Mouse (Mus musculus) embryonic facial prominence, embryonic 12.5 days (tissue): ENCODE measurements at regions not wholly inside any gene's neighbourhood (a gene's known extent, or its start where the extent isn't known, plus 50 kb on each side); places are given as distances from the start of the nearest gene placed in this dataset.

Source experiments
- ATAC-seq: fragments of 200-750 bp; cut with Nextera tagmentation; 2 replicates; pipeline ENCODE4 v1.8.0; 2017; ENCODE audit not compliant: insufficient number of reproducible peaks, insufficient read depth, low FRiP score, low TSS enrichment
- H3K27ac ChIP-seq: fragments of 300-500 bp; sonication (generic); 2 replicates; pipeline ENCODE4 v1.5.1; 2016; ENCODE audit warnings: mild to moderate bottlenecking
- H3K27me3 ChIP-seq: fragments of 300-500 bp; sonication (generic); 2 replicates; pipeline ENCODE4 v1.6.1; 2016; ENCODE audit warnings: mild to moderate bottlenecking, moderate library complexity
- H3K36me3 ChIP-seq: fragments of 300-500 bp; sonication (generic); 2 replicates; pipeline ENCODE4 v1.6.1; 2016; ENCODE audit warnings: mild to moderate bottlenecking
- H3K4me1 ChIP-seq: fragments of 300-500 bp; sonication (generic); 2 replicates; pipeline ENCODE4 v1.6.1; 2016
- H3K4me2 ChIP-seq: fragments of 300-500 bp; sonication (generic); replicated peaks from 2 replicates; pipeline ENCODE4 v1.6.1; 2016; ENCODE audit warnings: mild to moderate bottlenecking, moderate library complexity
- H3K4me3 ChIP-seq: fragments of 300-500 bp; sonication (generic); 2 replicates; pipeline ENCODE4 v1.5.1; 2016; ENCODE audit warnings: mild to moderate bottlenecking
- H3K9ac ChIP-seq: fragments of 300-500 bp; sonication (generic); 2 replicates; pipeline ENCODE4 v1.6.1; 2016; ENCODE audit warnings: mild to moderate bottlenecking, moderate library complexity
- H3K9me3 ChIP-seq: fragments of 300-500 bp; sonication (generic); 2 replicates; pipeline ENCODE4 v1.6.1; 2016; ENCODE audit warnings: mild to moderate bottlenecking, moderate library complexity
- WGBS: fragments of 180-500 bp; shearing (Covaris S2); methylation state at CpG from one replicate; pipeline ENCODE4 v1.1.7; 2016; 5-methylcytosine and 5-hydroxymethylcytosine counted together

- Histone ChIP-seq H3K9me3 (no peaks in the 10 kb centered on the region), H3K4me2 (no peak overlapping the region), H3K9ac (no peak overlapping the region), H3K27me3 (0 out of 2 replicates have a peak, but pooled peaks cover 4% of the 10 kb centered on the region), H3K36me3 (no peaks in the 10 kb centered on the region), H3K27ac (no peak overlapping the region), H3K4me3 (no peak overlapping the region), H3K4me1 (no peaks in the 10 kb centered on the region)
- ATAC-seq, result no peak
These were observed 117.1 kb upstream of the Acsl4 start for GRCm38 (mm10) chrX:142507475-142507874.

- Histone ChIP-seq H3K4me3 (no peak overlapping the region), H3K4me1 (no peaks in the 10 kb centered on the region), H3K27ac (no peak overlapping the region), H3K9me3 (no peaks in the 10 kb centered on the region), H3K4me2 (no peak overlapping the region), H3K9ac (no peak overlapping the region), H3K36me3 (no peaks in the 10 kb centered on the region), H3K27me3 (no peaks in the 10 kb centered on the region)
- ATAC-seq, result no peak
- WGBS, result 81% methylated on average over 5 of the region's 5 CpGs
These were observed 126.2 kb upstream of the Acsl4 start for GRCm38 (mm10) chrX:142516406-142517131.

- no peaks in the 10 kb centered on the region for H3K9me3 ChIP-seq
- no peak for ATAC-seq
- H3K4me2 ChIP-seq, result no peak overlapping the region
- H3K4me1 ChIP-seq, result no peaks in the 10 kb centered on the region
- H3K27ac ChIP-seq, result no peak overlapping the region
- H3K27me3 ChIP-seq, result no peaks in the 10 kb centered on the region
- WGBS, result 86% methylated on average over 5 of the region's 5 CpGs
- H3K9ac ChIP-seq, result no peak overlapping the region
- no peaks in the 10 kb centered on the region for H3K36me3 ChIP-seq
- no peak overlapping the region for H3K4me3 ChIP-seq
These were observed 126.9 kb upstream of the Acsl4 start for GRCm38 (mm10) chrX:142517205-142517604.

GRCm38 (mm10) chrX:142521063-142521462 lies 130.7 kb upstream of the Acsl4 start:
- H3K27ac ChIP-seq, result no peak overlapping the region
- no peak overlapping the region for H3K9ac ChIP-seq
- H3K4me3 ChIP-seq, result no peak overlapping the region
- H3K9me3 ChIP-seq, result no peaks in the 10 kb centered on the region
- WGBS, result 84% methylated on average over 4 of the region's 4 CpGs
- no peak overlapping the region for H3K4me2 ChIP-seq
- no peak for ATAC-seq
- H3K27me3 ChIP-seq, result no peaks in the 10 kb centered on the region
- H3K4me1 ChIP-seq, result no peaks in the 10 kb centered on the region
- no peaks in the 10 kb centered on the region for H3K36me3 ChIP-seq

GRCm38 (mm10) chrX:142526953-142527352 lies 136.6 kb upstream of the Acsl4 start:
- Histone ChIP-seq H3K9ac (no peak overlapping the region), H3K27ac (no peak overlapping the region), H3K4me1 (no peaks in the 10 kb centered on the region), H3K36me3 (no peaks in the 10 kb centered on the region), H3K4me3 (no peak overlapping the region), H3K9me3 (no peaks in the 10 kb centered on the region), H3K27me3 (no peaks in the 10 kb centered on the region), H3K4me2 (no peak overlapping the region)
- WGBS, result 41% methylated on average over 1 of the region's 1 CpGs
- ATAC-seq, result no peak

GRCm38 (mm10) chrX:142529892-142530291 lies 139.6 kb upstream of the Acsl4 start:
- Histone ChIP-seq H3K4me1 (no peaks in the 10 kb centered on the region), H3K9ac (no peak overlapping the region), H3K9me3 (no peaks in the 10 kb centered on the region), H3K27ac (no peak overlapping the region), H3K27me3 (no peaks in the 10 kb centered on the region), H3K4me2 (no peak overlapping the region), H3K36me3 (no peaks in the 10 kb centered on the region), H3K4me3 (no peak overlapping the region)
- WGBS, result 67% methylated on average over 7 of the region's 7 CpGs
- no peak for ATAC-seq

- no peak overlapping the region for H3K9ac ChIP-seq
- H3K27me3 ChIP-seq, result no peaks in the 10 kb centered on the region
- no peak overlapping the region for H3K4me3 ChIP-seq
- H3K36me3 ChIP-seq, result no peaks in the 10 kb centered on the region
- no peaks in the 10 kb centered on the region for H3K4me1 ChIP-seq
- H3K4me2 ChIP-seq, result no peak overlapping the region
- H3K9me3 ChIP-seq, result no peaks in the 10 kb centered on the region
- no peak overlapping the region for H3K27ac ChIP-seq
- 39% methylated on average over 8 of the region's 8 CpGs for WGBS
- ATAC-seq, result no peak
These were observed 144.4 kb upstream of the Acsl4 start for GRCm38 (mm10) chrX:142534780-142535179.

GRCm38 (mm10) chrX:142535540-142535939 lies 145.2 kb upstream of the Acsl4 start:
- Histone ChIP-seq H3K9me3 (no peaks in the 10 kb centered on the region), H3K4me1 (no peaks in the 10 kb centered on the region), H3K27ac (no peak overlapping the region), H3K9ac (no peak overlapping the region), H3K4me3 (no peak overlapping the region), H3K27me3 (no peaks in the 10 kb centered on the region), H3K4me2 (no peak overlapping the region), H3K36me3 (no peaks in the 10 kb centered on the region)
- 95% methylated on average over 1 of the region's 1 CpGs for WGBS
- ATAC-seq, result no peak

GRCm38 (mm10) chrX:142535954-142536353 lies 145.3 kb upstream of the Tmem164 start:
- H3K4me2 ChIP-seq, result no peak overlapping the region
- H3K4me1 ChIP-seq, result no peaks in the 10 kb centered on the region
- no peak overlapping the region for H3K9ac ChIP-seq
- no peak for ATAC-seq
- H3K27ac ChIP-seq, result no peak overlapping the region
- H3K9me3 ChIP-seq, result no peaks in the 10 kb centered on the region
- H3K36me3 ChIP-seq, result no peaks in the 10 kb centered on the region
- H3K27me3 ChIP-seq, result no peaks in the 10 kb centered on the region
- H3K4me3 ChIP-seq, result no peak overlapping the region
- WGBS, result 85% methylated on average over 2 of the region's 2 CpGs

- Histone ChIP-seq H3K4me3 (no peak overlapping the region), H3K4me2 (no peak overlapping the region), H3K36me3 (no peaks in the 10 kb centered on the region), H3K9me3 (no peaks in the 10 kb centered on the region), H3K27me3 (peaks cover 4% of the 10 kb centered on the region; the same call in 1 of the 2 replicates), H3K27ac (no peak overlapping the region), H3K4me1 (no peaks in the 10 kb centered on the region), H3K9ac (no peak overlapping the region)
- ATAC-seq, result no peak
- 75% methylated on average over 5 of the region's 5 CpGs for WGBS
These were observed 143.8 kb upstream of the Tmem164 start for GRCm38 (mm10) chrX:142537259-142537963.

- no peak overlapping the region for H3K27ac ChIP-seq
- H3K9me3 ChIP-seq, result no peaks in the 10 kb centered on the region
- peaks cover 8% of the 10 kb centered on the region; the same call in 1 of the 2 replicates for H3K27me3 ChIP-seq
- no peak overlapping the region for H3K4me3 ChIP-seq
- H3K36me3 ChIP-seq, result no peaks in the 10 kb centered on the region
- peak; percentile 28; the same call in 1 of the 2 replicates for ATAC-seq
- no peak overlapping the region for H3K9ac ChIP-seq
- H3K4me2 ChIP-seq, result no peak overlapping the region
- 11% methylated on average over 7 of the region's 7 CpGs for WGBS
- no peaks in the 10 kb centered on the region for H3K4me1 ChIP-seq
These were observed 140.9 kb upstream of the Tmem164 start for GRCm38 (mm10) chrX:142540264-142540663.

GRCm38 (mm10) chrX:142552196-142552595 lies 129.0 kb upstream of the Tmem164 start:
- H3K27me3 ChIP-seq, result no peaks in the 10 kb centered on the region
- no peak overlapping the region for H3K4me2 ChIP-seq
- 64% methylated on average over 4 of the region's 4 CpGs for WGBS
- no peaks in the 10 kb centered on the region for H3K36me3 ChIP-seq
- no peaks in the 10 kb centered on the region for H3K4me1 ChIP-seq
- no peaks in the 10 kb centered on the region for H3K9me3 ChIP-seq
- H3K4me3 ChIP-seq, result no peak overlapping the region
- ATAC-seq, result no peak
- no peak overlapping the region for H3K9ac ChIP-seq
- H3K27ac ChIP-seq, result no peak overlapping the region
